Mouse (Mus musculus) lung, embryonic 16.5 days (tissue): ENCODE results near the gene Msh5. TPM values are rescaled to one million over a fixed set of nuclear protein-coding genes. Genes with fewer than 3 reads are reported as not detected.
A peak's percentile ranks its signal among the peaks of the same experiment; 100 is the strongest.

Experiments used
- ATAC-seq: fragments of 200-750 bp; cut with Nextera tagmentation; 2 replicates; pipeline ENCODE4 v1.8.0; 2017; ENCODE audit warnings: low read depth, mild to moderate bottlenecking, moderate library complexity
- H3K27ac ChIP-seq: fragments of 300-500 bp; sonication (generic); 2 replicates; pipeline ENCODE4 v1.5.1; 2014; ENCODE audit warnings: mild to moderate bottlenecking, control low read depth, low read length
- H3K27me3 ChIP-seq: fragments of 300-500 bp; sonication (generic); 2 replicates; pipeline ENCODE4 v1.6.1; 2014; ENCODE audit warnings: low read depth, low read length, mixed read lengths; ENCODE audit not compliant: control insufficient read depth, insufficient read depth
- H3K36me3 ChIP-seq: fragments of 300-500 bp; sonication (generic); 2 replicates; pipeline ENCODE4 v1.6.1; 2014; ENCODE audit warnings: low read length; ENCODE audit not compliant: control insufficient read depth, insufficient read depth
- H3K4me1 ChIP-seq: fragments of 300-500 bp; sonication (generic); replicated peaks from 2 replicates; pipeline ENCODE4 v1.6.1; 2014; ENCODE audit warnings: low read length, mixed read lengths; ENCODE audit not compliant: control insufficient read depth, insufficient read depth
- H3K4me2 ChIP-seq: fragments of 300-500 bp; sonication (generic); 2 replicates; pipeline ENCODE4 v1.6.1; 2014; ENCODE audit warnings: low read depth, low read length, control low read depth
- H3K4me3 ChIP-seq: fragments of 300-500 bp; sonication (generic); 2 replicates; pipeline ENCODE4 v1.5.1; 2014; ENCODE audit warnings: mild to moderate bottlenecking, low read length, control low read depth
- H3K9ac ChIP-seq: fragments of 300-500 bp; sonication (generic); 2 replicates; pipeline ENCODE4 v1.6.1; 2014; ENCODE audit warnings: low read length, control low read depth
- H3K9me3 ChIP-seq: fragments of 300-500 bp; sonication (generic); 2 replicates; pipeline ENCODE4 v1.6.1; 2016; ENCODE audit warnings: low read length; ENCODE audit not compliant: control insufficient read depth
- WGBS: fragments of 180-500 bp; shearing (Covaris S2); extraction: QIAGEN DNeasy Blood & Tissue Kit; methylation state at CpG from one replicate; pipeline ENCODE4 v1.1.7; 2014; 5-methylcytosine and 5-hydroxymethylcytosine counted together
- polyA plus RNA-seq: library from polyadenylated mRNA; unstranded; fragments of >200 nt; fragmentation: Nextera tagmentation; extraction: Ambion mirVana; gene quantifications from 2 replicates; pipeline ENCODE4 v1.2.1, GENCODE M21; 2015

Msh5 gene
- polyA plus RNA-seq, 1 experiment from 2014 or later = 4.7 TPM

GRCm38 (mm10) chr17:35061299-35061698 is 14.8 kb upstream of the Msh5 start:
- Histone ChIP-seq H3K36me3 (peaks cover 30% of the 10 kb centered on the region), H3K4me2 (no peak overlapping the region), H3K9me3 (no peaks in the 10 kb centered on the region), H3K4me3 (no peak overlapping the region), H3K27ac (no peak overlapping the region), H3K27me3 (no peaks in the 10 kb centered on the region), H3K4me1 (peaks cover 41% of the 10 kb centered on the region), H3K9ac (no peak overlapping the region)
- whole genome bisulfite sequencing = 83% methylated on average over 7 of the region's 8 CpGs
- no peak for ATAC-seq

DNA sequence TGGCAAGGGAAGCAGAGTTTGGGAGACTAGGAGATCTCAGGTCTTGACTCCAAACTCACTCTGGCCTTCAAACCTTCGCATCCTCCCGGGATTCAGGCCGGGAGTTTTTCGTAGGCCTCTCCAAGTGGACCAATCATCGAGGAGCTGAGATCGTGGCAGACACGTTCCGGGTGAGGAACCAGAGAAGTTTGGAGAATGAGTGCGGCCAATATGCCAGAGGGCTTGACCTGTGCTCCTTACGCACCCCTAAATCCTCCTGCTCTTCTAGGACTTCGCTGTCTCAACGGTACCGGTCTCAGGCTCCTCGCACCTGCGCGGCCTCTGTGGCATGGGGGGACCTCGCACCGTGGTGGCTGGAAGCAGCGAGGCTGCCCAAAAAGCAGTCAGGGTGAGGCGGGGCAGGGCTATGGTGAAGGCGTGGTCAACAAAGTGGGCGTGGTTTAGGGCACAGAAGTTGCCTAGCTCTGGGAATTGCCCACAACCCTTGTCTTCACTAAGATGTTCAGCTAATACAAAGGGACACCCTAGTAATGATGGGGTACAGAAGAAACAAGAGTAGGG is 14.3 kb upstream of the Msh5 start:
- peak overlapping the region; percentile 95 for H3K4me2 ChIP-seq
- no peaks in the 10 kb centered on the region for H3K9me3 ChIP-seq
- H3K4me3 ChIP-seq = peak overlapping the region; percentile 67
- H3K9ac ChIP-seq = peak overlapping the region; percentile 82
- no peaks in the 10 kb centered on the region for H3K27me3 ChIP-seq
- WGBS = 55% methylated on average over 22 of the region's 22 CpGs
- no peak overlapping the region for H3K27ac ChIP-seq
- H3K4me1 ChIP-seq = peaks cover 36% of the 10 kb centered on the region
- peaks cover 33% of the 10 kb centered on the region for H3K36me3 ChIP-seq
- ATAC-seq = no peak

DNA sequence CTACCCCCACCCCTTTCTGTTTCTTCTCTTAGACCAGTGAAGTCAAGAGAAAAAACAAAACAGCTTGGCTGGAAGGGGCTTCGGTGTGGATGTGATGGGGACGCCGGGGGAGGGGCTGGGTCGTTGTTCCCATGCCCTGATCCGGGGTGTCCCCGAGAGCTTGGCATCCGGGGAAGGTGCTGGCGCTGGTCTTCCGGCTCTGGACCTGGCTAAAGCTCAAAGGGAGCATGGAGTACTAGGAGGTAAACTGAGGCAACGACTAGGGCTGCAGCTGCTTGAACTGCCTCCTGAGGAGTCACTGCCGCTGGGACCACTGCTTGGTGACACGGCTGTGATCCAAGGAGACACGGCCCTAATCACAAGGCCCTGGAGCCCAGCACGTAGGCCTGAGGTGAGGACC is 13.5 kb upstream of the Msh5 start:
- Histone ChIP-seq H3K27ac (peak overlapping the region; percentile 92; the same call in 1 of the 2 replicates), H3K4me2 (peak overlapping the region; percentile 95), H3K4me3 (peak overlapping the region; percentile 67), H3K27me3 (no peaks in the 10 kb centered on the region), H3K9ac (peak overlapping the region; percentile 82), H3K9me3 (no peaks in the 10 kb centered on the region), H3K4me1 (peaks cover 29% of the 10 kb centered on the region), H3K36me3 (peaks cover 39% of the 10 kb centered on the region)
- WGBS = 13% methylated on average over 14 of the region's 14 CpGs
- ATAC-seq = no peak

DNA sequence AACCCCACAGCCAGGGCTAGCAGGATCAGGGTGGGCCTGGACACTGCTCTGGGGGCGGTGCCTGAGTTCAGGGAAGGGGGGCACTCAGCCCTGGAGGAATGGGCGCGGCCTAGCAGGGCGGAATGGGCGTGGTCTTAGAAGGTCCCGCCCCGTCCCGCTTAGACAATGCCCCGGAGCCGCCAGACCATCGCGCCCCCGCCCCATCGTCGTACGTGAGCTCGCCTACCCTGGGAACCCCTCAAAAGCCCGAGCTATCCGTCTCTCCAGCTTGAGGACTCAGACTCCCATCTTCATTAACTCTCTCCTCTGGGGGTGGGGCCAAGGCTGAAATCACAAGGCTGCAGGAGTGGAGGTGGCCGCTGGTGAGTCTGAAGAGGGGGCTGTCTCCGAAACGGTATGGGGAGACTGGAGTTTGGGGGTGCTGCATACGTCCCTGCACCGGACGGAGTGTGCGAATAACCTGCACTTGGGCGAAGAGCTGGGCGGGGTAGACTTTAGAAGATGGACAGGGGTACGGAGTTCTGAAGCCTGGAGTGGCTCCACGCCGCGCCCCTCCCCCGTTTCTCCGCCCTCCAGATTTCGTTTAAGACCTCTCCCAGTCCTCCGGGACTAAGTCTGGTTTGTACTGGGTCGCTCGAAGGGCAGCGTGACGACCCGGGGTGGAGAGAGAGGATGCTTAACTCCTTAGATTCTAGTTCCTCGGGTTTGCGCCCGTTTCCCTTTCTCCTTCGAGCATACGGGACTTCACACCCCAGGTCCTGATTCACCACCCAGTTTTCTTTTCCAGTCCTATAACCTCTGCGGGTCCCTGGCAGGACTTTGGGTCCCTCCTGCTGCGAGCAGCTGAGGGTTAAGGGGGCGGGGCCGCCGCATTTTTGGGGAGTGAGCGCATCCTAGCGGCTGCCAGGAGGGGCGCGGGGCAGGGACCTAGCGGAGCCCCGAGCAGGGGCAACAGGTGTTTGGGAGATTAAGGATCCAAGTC is 12.7 kb upstream of the Msh5 start, which contains the start of gene Ddah2:
TSS of gene Ddah2 (plus strand) at position 125 of the 982 bp plus-strand sequence.
- ATAC-seq = peak; percentile 96
- Histone ChIP-seq H3K4me1 (peaks cover 23% of the 10 kb centered on the region), H3K4me2 (peak within 1 kb of the TSS; percentile 95), H3K9ac (peak within 1 kb of the TSS; percentile 82), H3K4me3 (peak within 1 kb of the TSS; percentile 67), H3K27ac (peak within 1 kb of the TSS; percentile 92), H3K9me3 (no peaks in the 10 kb centered on the region), H3K36me3 (peaks cover 45% of the 10 kb centered on the region), H3K27me3 (no peaks in the 10 kb centered on the region)
- under 1% methylated on average over 57 of the region's 57 CpGs for WGBS

DNA sequence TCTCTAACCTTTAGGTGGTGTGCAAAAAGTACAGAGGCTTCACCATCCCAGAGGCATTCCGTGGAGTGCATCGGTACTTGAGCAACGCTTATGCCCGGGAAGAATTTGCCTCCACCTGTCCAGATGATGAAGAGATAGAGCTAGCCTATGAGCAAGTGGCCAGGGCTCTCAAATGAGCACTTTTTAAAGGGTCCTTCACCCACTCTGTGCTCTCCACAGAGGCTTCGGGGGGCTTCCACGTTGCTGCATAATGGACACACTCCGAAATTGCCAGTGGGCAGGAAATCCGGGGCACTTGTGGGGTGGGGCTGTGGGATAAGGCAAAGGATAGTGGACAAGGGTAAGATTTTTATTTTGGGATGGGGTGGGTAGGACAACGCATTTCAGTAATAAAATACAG is 11.8 kb upstream of the Msh5 start:
- Histone ChIP-seq H3K36me3 (peaks cover 52% of the 10 kb centered on the region), H3K9ac (no peak overlapping the region; the same call in 1 of the 2 replicates), H3K27ac (peak overlapping the region; percentile 92), H3K9me3 (no peaks in the 10 kb centered on the region), H3K4me2 (peak overlapping the region; percentile 95), H3K27me3 (no peaks in the 10 kb centered on the region), H3K4me3 (peak overlapping the region; percentile 67; the same call in 1 of the 2 replicates), H3K4me1 (peaks cover 18% of the 10 kb centered on the region)
- 39% methylated on average over 9 of the region's 9 CpGs for WGBS
- no peak for ATAC-seq

DNA sequence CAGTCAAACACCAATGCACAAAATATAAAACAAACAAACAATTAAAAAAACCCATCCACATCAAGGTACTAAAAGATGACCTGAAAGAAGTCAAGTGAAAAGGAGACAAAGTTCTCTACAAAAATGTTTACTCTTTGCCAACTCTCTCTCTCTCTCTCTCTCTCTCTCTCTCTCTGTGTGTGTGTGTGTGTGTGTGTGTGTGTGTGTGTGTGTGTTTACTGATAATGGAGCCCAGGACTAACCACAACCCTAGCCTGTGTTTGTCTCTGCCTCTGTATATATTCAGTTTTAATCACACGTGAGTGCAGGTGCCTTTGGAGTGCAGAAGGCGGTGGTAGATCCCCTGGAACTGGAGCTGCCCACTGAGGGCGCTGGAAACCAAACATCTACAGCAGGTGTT is 10.5 kb upstream of the Msh5 start:
- H3K4me2 ChIP-seq = no peak overlapping the region
- H3K4me3 ChIP-seq = no peak overlapping the region
- H3K9ac ChIP-seq = no peak overlapping the region
- WGBS = 72% methylated on average over 3 of the region's 3 CpGs
- H3K27me3 ChIP-seq = no peaks in the 10 kb centered on the region
- ATAC-seq = no peak
- H3K9me3 ChIP-seq = no peaks in the 10 kb centered on the region
- H3K27ac ChIP-seq = no peak overlapping the region
- H3K36me3 ChIP-seq = peaks cover 50% of the 10 kb centered on the region
- peaks cover 21% of the 10 kb centered on the region for H3K4me1 ChIP-seq

- no peak for ATAC-seq
- peaks cover 24% of the 10 kb centered on the region for H3K4me1 ChIP-seq
- H3K36me3 ChIP-seq = peaks cover 41% of the 10 kb centered on the region
- no peaks in the 10 kb centered on the region for H3K9me3 ChIP-seq
- no peak overlapping the region for H3K4me3 ChIP-seq
- no peak overlapping the region for H3K4me2 ChIP-seq
- H3K9ac ChIP-seq = no peak overlapping the region
- WGBS = 89% methylated on average over 7 of the region's 7 CpGs
- no peaks in the 10 kb centered on the region for H3K27me3 ChIP-seq
- no peak overlapping the region for H3K27ac ChIP-seq
Observed at GRCm38 (mm10) chr17:35055691-35056495, 9.3 kb upstream of the Msh5 start.

DNA sequence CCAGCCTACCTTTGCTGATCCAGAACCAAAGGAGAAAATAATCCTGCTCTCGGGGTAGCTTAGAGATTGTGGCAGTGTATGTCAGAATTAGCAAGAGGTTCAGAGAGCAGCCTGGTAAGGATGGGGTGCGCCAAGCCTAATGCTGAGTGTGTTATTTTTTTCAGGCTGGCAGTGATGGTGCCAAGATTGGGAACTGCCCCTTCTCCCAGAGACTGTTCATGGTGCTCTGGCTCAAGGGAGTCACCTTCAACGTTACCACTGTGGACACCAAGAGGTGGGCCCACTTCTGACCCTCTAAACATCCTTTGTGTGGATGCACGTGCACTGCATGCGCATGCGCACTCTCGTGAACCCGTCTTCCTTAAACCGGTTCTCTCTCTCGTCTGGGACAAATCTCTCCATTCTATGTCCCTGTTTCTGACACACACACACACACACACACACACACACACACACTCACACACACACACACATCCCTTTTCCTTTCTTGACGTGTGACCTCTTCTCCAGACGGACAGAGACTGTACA is 5.8 kb upstream of the Msh5 start:
- no peaks in the 10 kb centered on the region for H3K27me3 ChIP-seq
- peak overlapping the region; percentile 82 for H3K9ac ChIP-seq
- peak overlapping the region; percentile 99 for H3K27ac ChIP-seq
- WGBS = 76% methylated on average over 12 of the region's 12 CpGs
- no peak for ATAC-seq
- H3K4me3 ChIP-seq = peak overlapping the region; percentile 81
- H3K4me1 ChIP-seq = peaks cover 31% of the 10 kb centered on the region
- H3K4me2 ChIP-seq = peak overlapping the region; percentile 97
- no peaks in the 10 kb centered on the region for H3K9me3 ChIP-seq
- peaks cover 34% of the 10 kb centered on the region for H3K36me3 ChIP-seq
